Mouse (Mus musculus) limb, embryonic 10.5 days (tissue): ENCODE measurements around the gene Xpnpep3. TPM values are rescaled to one million over a fixed set of nuclear protein-coding genes. Genes with fewer than 3 reads are reported as not detected.
A peak's percentile ranks its signal among the peaks of the same experiment; 100 is the strongest.

Experiments used
- DNase-seq: peaks from one replicate; pipeline ENCODE4 v3.0.0-alpha.2; 2017; ENCODE audit warnings: low spot score
- H3K27ac ChIP-seq: fragments of 300-500 bp; sonication (generic); 2 replicates; pipeline ENCODE4 v1.5.1; 2016; ENCODE audit warnings: mild to moderate bottlenecking
- H3K27me3 ChIP-seq: fragments of 300-500 bp; sonication (generic); 2 replicates; pipeline ENCODE4 v1.6.1; 2016; ENCODE audit warnings: low read depth, mild to moderate bottlenecking; ENCODE audit not compliant: poor library complexity, severe bottlenecking
- H3K36me3 ChIP-seq: fragments of 300-500 bp; sonication (generic); 2 replicates; pipeline ENCODE4 v1.6.1; 2016; ENCODE audit warnings: mild to moderate bottlenecking, moderate library complexity
- H3K4me1 ChIP-seq: fragments of 300-500 bp; sonication (generic); 2 replicates; pipeline ENCODE4 v1.6.1; 2016
- H3K4me3 ChIP-seq: fragments of 300-500 bp; sonication (generic); 2 replicates; pipeline ENCODE4 v1.5.1; 2016; ENCODE audit warnings: mild to moderate bottlenecking, moderate library complexity
- H3K9me3 ChIP-seq: fragments of 300-500 bp; sonication (generic); replicated peaks from 2 replicates; pipeline ENCODE4 v1.6.1; 2016; ENCODE audit warnings: mild to moderate bottlenecking
- WGBS: fragments of 180-500 bp; shearing (Covaris S2); methylation state at CpG from one replicate; pipeline ENCODE4 v1.1.7; 2016; 5-methylcytosine and 5-hydroxymethylcytosine counted together
- polyA plus RNA-seq: library from polyadenylated mRNA; unstranded; fragments of >200 nt; fragmentation: Nextera tagmentation; extraction: Ambion mirVana; gene quantifications from 2 replicates; pipeline ENCODE4 v1.2.1, GENCODE M21; 2016

The Xpnpep3 gene
- polyA plus RNA-seq, 1 experiment from 2014 or later: 13.9 TPM

DNA sequence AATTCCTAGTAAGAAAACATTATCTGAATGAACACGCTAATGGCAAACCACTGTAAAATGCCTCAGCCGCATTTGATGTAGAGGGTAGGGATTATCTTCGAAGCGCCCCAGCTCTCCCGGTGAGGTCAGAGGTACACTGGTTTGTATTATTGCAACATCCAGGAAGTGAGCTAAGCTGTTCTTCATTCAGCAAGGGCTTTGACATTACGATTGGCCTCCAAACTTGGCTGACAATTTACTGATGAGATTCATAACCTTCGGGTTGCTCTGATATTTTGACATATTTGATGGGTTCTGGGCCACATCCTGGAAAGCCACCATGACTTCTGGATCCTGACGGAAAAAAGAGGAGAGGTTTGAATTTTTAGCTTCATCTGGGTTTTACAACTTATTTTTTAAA, 34.7 kb upstream of the Xpnpep3 start:
- Histone ChIP-seq H3K4me1 (peaks cover 23% of the 10 kb centered on the region), H3K27ac (no peak overlapping the region), H3K36me3 (peaks cover 80% of the 10 kb centered on the region), H3K27me3 (no peaks in the 10 kb centered on the region), H3K9me3 (no peaks in the 10 kb centered on the region), H3K4me3 (no peak overlapping the region)
- DNase-seq: no peak
- 95% methylated on average over 8 of the region's 8 CpGs for WGBS

GRCm38 (mm10) chr15:81366241-81366640, 33.7 kb upstream of the Xpnpep3 start:
- peaks cover 90% of the 10 kb centered on the region for H3K36me3 ChIP-seq
- WGBS: 87% methylated on average over 4 of the region's 4 CpGs
- no peak for DNase-seq
- H3K27ac ChIP-seq: no peak overlapping the region
- H3K9me3 ChIP-seq: no peaks in the 10 kb centered on the region
- H3K4me3 ChIP-seq: no peak overlapping the region
- no peaks in the 10 kb centered on the region for H3K27me3 ChIP-seq
- H3K4me1 ChIP-seq: peaks cover 16% of the 10 kb centered on the region

- Histone ChIP-seq H3K36me3 (peaks cover 100% of the 10 kb centered on the region), H3K4me3 (no peak overlapping the region), H3K9me3 (no peaks in the 10 kb centered on the region), H3K27me3 (no peaks in the 10 kb centered on the region), H3K27ac (no peak overlapping the region), H3K4me1 (no peaks in the 10 kb centered on the region)
- 86% methylated on average over 1 of the region's 1 CpGs for WGBS
- DNase-seq: no peak
Measured at GRCm38 (mm10) chr15:81368601-81369000, 31.3 kb upstream of the Xpnpep3 start.

DNA sequence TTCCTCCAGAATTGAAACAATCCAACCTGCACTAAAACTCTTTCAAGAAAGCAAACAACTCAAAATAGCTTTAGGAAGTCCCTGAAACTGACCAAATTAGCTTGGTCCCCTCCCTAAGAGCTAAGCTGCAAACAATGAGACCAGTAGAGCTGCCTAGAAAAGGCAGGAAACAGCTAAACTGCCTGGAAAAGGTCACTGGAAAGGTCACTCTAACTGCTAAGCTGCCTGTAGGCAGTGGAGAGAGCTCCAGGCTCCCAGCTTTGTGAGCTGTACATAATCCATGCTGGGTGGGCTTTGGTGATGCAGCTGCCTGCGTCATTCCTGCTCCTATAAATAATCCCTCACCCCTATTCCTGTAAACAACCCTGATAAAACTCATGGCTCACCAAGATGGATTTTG, 29.6 kb upstream of the Xpnpep3 start:
- no peak overlapping the region for H3K27ac ChIP-seq
- no peak overlapping the region for H3K4me3 ChIP-seq
- no peaks in the 10 kb centered on the region for H3K9me3 ChIP-seq
- peaks cover 99% of the 10 kb centered on the region for H3K36me3 ChIP-seq
- H3K4me1 ChIP-seq: no peaks in the 10 kb centered on the region
- H3K27me3 ChIP-seq: no peaks in the 10 kb centered on the region
- 80% methylated on average over 1 of the region's 1 CpGs for WGBS
- DNase-seq: no peak

GRCm38 (mm10) chr15:81374621-81375020, 25.3 kb upstream of the Xpnpep3 start:
- WGBS: 94% methylated on average over 11 of the region's 11 CpGs
- Histone ChIP-seq H3K27me3 (no peaks in the 10 kb centered on the region), H3K4me3 (no peak overlapping the region), H3K27ac (no peak overlapping the region), H3K36me3 (peaks cover 98% of the 10 kb centered on the region), H3K9me3 (no peaks in the 10 kb centered on the region), H3K4me1 (no peaks in the 10 kb centered on the region)
- no peak for DNase-seq

GRCm38 (mm10) chr15:81378845-81379244, 21.1 kb upstream of the Xpnpep3 start:
- Histone ChIP-seq H3K27ac (no peak overlapping the region), H3K4me1 (no peaks in the 10 kb centered on the region), H3K36me3 (peaks cover 97% of the 10 kb centered on the region), H3K4me3 (no peak overlapping the region), H3K9me3 (no peaks in the 10 kb centered on the region), H3K27me3 (no peaks in the 10 kb centered on the region)
- DNase-seq: no peak
- 89% methylated on average over 2 of the region's 2 CpGs for WGBS

- no peak overlapping the region for H3K27ac ChIP-seq
- peaks cover 99% of the 10 kb centered on the region for H3K36me3 ChIP-seq
- no peak overlapping the region for H3K4me3 ChIP-seq
- 97% methylated on average over 5 of the region's 5 CpGs for WGBS
- no peaks in the 10 kb centered on the region for H3K9me3 ChIP-seq
- no peaks in the 10 kb centered on the region for H3K27me3 ChIP-seq
- H3K4me1 ChIP-seq: no peaks in the 10 kb centered on the region
- no peak for DNase-seq
Measured at GRCm38 (mm10) chr15:81386327-81386726, 13.6 kb upstream of the Xpnpep3 start.

GRCm38 (mm10) chr15:81392997-81393396, 6.9 kb upstream of the Xpnpep3 start:
- H3K9me3 ChIP-seq: no peaks in the 10 kb centered on the region
- H3K4me1 ChIP-seq: peaks cover 3% of the 10 kb centered on the region; the same call in 1 of the 2 replicates
- no peak overlapping the region for H3K27ac ChIP-seq
- no peak for DNase-seq
- H3K27me3 ChIP-seq: no peaks in the 10 kb centered on the region
- no peak overlapping the region for H3K4me3 ChIP-seq
- peaks cover 85% of the 10 kb centered on the region for H3K36me3 ChIP-seq

- WGBS: 92% methylated on average over 8 of the region's 8 CpGs
- Histone ChIP-seq H3K36me3 (peaks cover 71% of the 10 kb centered on the region), H3K27me3 (no peaks in the 10 kb centered on the region), H3K27ac (no peak overlapping the region), H3K4me3 (no peak overlapping the region), H3K4me1 (peaks cover 8% of the 10 kb centered on the region), H3K9me3 (no peaks in the 10 kb centered on the region)
- no peak for DNase-seq
Measured at GRCm38 (mm10) chr15:81394211-81394915, 5.6 kb upstream of the Xpnpep3 start.

- peak overlapping the region; percentile 71 for H3K4me3 ChIP-seq
- no peak for DNase-seq
- no peaks in the 10 kb centered on the region for H3K9me3 ChIP-seq
- no peak overlapping the region for H3K27ac ChIP-seq
- peaks cover 16% of the 10 kb centered on the region for H3K4me1 ChIP-seq
- H3K27me3 ChIP-seq: no peaks in the 10 kb centered on the region
- peaks cover 39% of the 10 kb centered on the region for H3K36me3 ChIP-seq
Measured at GRCm38 (mm10) chr15:81398189-81398588, 1.7 kb upstream of the Xpnpep3 start.

DNA sequence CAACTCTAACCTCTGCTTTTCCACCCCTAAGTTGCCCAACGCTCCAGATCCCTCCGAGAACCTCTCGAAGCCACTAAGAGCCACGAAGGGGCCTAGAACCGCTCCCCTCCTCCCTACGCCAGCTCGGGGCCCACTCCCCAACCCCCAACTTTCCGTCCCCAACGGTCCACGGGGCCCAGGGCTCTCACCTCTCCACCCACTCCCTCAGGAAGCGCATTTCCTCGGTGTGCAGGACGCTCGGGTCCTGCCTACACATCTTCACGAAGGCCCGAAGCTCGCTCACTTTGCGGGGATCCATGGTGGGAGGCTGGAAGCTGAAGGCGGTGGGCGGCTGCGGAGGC, 671 bp upstream of the Xpnpep3 start:
- no peak for DNase-seq
- Histone ChIP-seq H3K36me3 (peaks cover 28% of the 10 kb centered on the region), H3K9me3 (no peaks in the 10 kb centered on the region), H3K4me3 (peak overlapping the region; percentile 71), H3K27me3 (no peaks in the 10 kb centered on the region), H3K4me1 (peaks cover 16% of the 10 kb centered on the region), H3K27ac (peak overlapping the region; percentile 97)
- WGBS: under 1% methylated on average over 21 of the region's 21 CpGs

GRCm38 (mm10) chr15:81405008-81405407, 5.1 kb downstream of the Xpnpep3 start:
- DNase-seq: no peak
- Histone ChIP-seq H3K27me3 (no peaks in the 10 kb centered on the region), H3K4me1 (peaks cover 8% of the 10 kb centered on the region; the same call in 1 of the 2 replicates), H3K9me3 (no peaks in the 10 kb centered on the region), H3K36me3 (peaks cover 7% of the 10 kb centered on the region; the same call in 1 of the 2 replicates), H3K27ac (no peak overlapping the region), H3K4me3 (no peak overlapping the region)
- 87% methylated on average over 3 of the region's 3 CpGs for WGBS

DNA sequence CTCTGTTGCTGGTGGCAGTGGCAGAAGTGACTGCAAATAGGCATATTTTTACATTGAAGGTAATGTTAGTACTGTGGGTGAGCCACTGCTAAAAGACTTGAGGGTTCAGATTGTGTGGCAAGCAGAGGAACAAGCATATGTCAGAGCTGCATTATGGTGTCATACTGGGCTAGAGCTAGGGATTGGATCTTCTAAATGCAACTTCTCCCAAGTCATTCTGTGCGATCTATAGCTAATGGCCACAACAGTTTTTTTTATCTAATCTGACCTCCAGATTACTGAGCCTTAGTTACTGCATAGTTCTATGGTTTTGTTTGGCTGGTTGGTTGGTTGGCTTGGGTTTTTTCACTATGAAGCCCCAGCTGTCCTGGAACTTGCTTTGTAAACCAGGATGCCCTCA, 8.3 kb downstream of the Xpnpep3 start, which contains the start of gene Dnajb7:
Dnajb7 (minus strand) TSS at position 101 of the 400 bp plus-strand sequence.
- Histone ChIP-seq H3K36me3 (0 out of 2 replicates have a peak, but pooled peaks cover 3% of the 10 kb centered on the region), H3K4me1 (no peaks in the 10 kb centered on the region), H3K27me3 (no peaks in the 10 kb centered on the region), H3K9me3 (no peaks in the 10 kb centered on the region), H3K4me3 (no peak within 1 kb of the TSS), H3K27ac (no peak within 1 kb of the TSS)
- WGBS: 91% methylated on average over 1 of the region's 1 CpGs
- no peak for DNase-seq
